Mouse (Mus musculus) limb, embryonic 11.5 days (tissue): ENCODE measurements at regions not wholly inside any gene's neighbourhood (a gene's known extent, or its start where the extent isn't known, plus 50 kb on each side); places are given as distances from the start of the nearest gene placed in this dataset.

ENCODE experiments used
- ATAC-seq: fragments of 200-750 bp; cut with Nextera tagmentation; 2 replicates; pipeline ENCODE4 v1.8.0; 2017; ENCODE audit warnings: low read depth; ENCODE audit not compliant: insufficient number of reproducible peaks, low FRiP score, low TSS enrichment
- DNase-seq: peaks from one replicate; pipeline ENCODE4 v3.0.0-alpha.2; 2015; ENCODE audit warnings: low spot score
- H3K27ac ChIP-seq: fragments of 300-500 bp; sonication (generic); replicated peaks from 2 replicates; pipeline ENCODE4 v1.5.1; 2014; ENCODE audit warnings: low read depth, mild to moderate bottlenecking, low read length
- H3K27me3 ChIP-seq: fragments of 300-500 bp; sonication (generic); 2 replicates; pipeline ENCODE4 v1.6.1; 2014; ENCODE audit warnings: mild to moderate bottlenecking, low read length, mixed read lengths; ENCODE audit not compliant: control insufficient read depth, insufficient read depth
- H3K36me3 ChIP-seq: fragments of 300-500 bp; sonication (generic); 2 replicates; pipeline ENCODE4 v1.6.1; 2014; ENCODE audit warnings: mild to moderate bottlenecking, low read length, moderate library complexity, mixed read lengths; ENCODE audit not compliant: control insufficient read depth, insufficient read depth
- H3K4me1 ChIP-seq: fragments of 300-500 bp; sonication (generic); 2 replicates; pipeline ENCODE4 v1.6.1; 2014; ENCODE audit warnings: low read length, mixed read lengths; ENCODE audit not compliant: control insufficient read depth, insufficient read depth
- H3K4me2 ChIP-seq: fragments of 300-500 bp; sonication (generic); 2 replicates; pipeline ENCODE4 v1.6.1; 2014; ENCODE audit warnings: low read depth, mild to moderate bottlenecking, moderate library complexity; ENCODE audit not compliant: severe bottlenecking
- H3K4me3 ChIP-seq: fragments of 300-500 bp; sonication (generic); 2 replicates; pipeline ENCODE4 v1.5.1; 2014; ENCODE audit warnings: low read depth, low read length
- H3K9ac ChIP-seq: fragments of 300-500 bp; sonication (generic); 2 replicates; pipeline ENCODE4 v1.6.1; 2014; ENCODE audit warnings: mild to moderate bottlenecking, low read length
- H3K9me3 ChIP-seq: fragments of 300-500 bp; sonication (generic); 2 replicates; pipeline ENCODE4 v1.6.1; 2016; ENCODE audit warnings: low read length; ENCODE audit not compliant: control insufficient read depth
- WGBS: fragments of 180-500 bp; shearing (Covaris S2); extraction: QIAGEN DNeasy Blood & Tissue Kit; methylation state at CpG from one replicate; pipeline ENCODE4 v1.1.7; 2014; 5-methylcytosine and 5-hydroxymethylcytosine counted together

DNA sequence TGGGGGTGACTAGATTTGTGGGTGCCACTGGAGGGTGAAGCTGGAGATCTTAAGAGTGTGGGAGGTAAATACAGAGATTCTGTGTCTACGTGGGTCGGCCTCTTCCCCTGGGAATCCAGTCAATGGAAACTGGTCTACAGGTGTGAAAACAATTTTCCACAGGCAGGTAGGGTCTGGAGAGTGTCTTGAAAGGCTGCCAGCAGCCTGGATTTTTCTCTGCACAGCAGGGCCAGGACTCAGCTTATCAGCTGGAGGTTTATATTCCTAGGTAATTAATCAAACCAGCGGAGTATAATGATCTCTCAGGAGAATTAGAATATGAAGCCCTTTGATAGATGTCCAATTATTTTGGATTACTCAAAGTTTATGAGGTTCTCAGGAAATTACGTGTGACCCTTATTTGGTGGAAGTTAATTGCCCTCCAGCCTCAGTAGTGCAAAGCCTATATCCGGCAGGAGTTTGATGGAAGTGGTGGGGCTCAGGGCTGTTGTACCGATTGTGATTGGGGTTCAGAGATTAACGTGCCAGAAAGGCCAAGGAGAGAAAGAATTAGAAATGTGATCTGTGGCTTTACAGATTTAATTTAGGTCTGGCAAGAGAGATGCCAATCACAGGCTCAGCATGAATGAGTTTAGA, 250.8 kb downstream of the Map2k6 start:
- Histone ChIP-seq H3K27ac (0 out of 2 replicates have a peak overlapping the region, but pooled peaks have one; percentile 42), H3K4me3 (no peak overlapping the region), H3K9me3 (no peaks in the 10 kb centered on the region), H3K27me3 (no peaks in the 10 kb centered on the region), H3K4me2 (no peak overlapping the region), H3K9ac (no peak overlapping the region), H3K4me1 (peaks cover 13% of the 10 kb centered on the region), H3K36me3 (no peaks in the 10 kb centered on the region)
- ATAC-seq (peak; percentile 89), DNase-seq (peak; percentile 55)
- 16% methylated on average over 7 of the region's 7 CpGs for WGBS

DNA sequence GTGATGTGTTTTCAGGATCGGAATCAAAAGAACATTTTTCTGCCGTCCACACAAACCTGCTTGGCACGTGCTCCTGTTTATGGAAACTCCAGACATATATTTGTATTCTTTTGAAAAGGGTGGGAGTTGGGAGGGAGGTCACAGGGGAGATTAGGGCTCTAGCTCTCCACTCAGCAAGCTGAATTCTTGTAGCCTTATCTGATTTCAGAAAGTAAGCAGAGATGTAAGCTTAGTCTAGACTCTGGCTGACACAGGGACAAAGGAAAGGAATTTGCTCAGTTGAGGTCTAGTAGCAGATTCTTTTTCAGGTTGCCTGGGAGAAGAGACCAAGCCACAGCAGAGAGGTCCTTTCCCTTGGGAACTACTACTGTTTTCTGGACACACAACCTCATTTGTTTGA, 253.1 kb downstream of the Map2k6 start:
- ATAC-seq (no peak), DNase-seq (no peak)
- Histone ChIP-seq H3K9me3 (no peaks in the 10 kb centered on the region), H3K27me3 (no peaks in the 10 kb centered on the region), H3K9ac (no peak overlapping the region), H3K36me3 (no peaks in the 10 kb centered on the region), H3K4me3 (no peak overlapping the region), H3K4me2 (no peak overlapping the region), H3K4me1 (peaks cover 13% of the 10 kb centered on the region), H3K27ac (no peak overlapping the region)
- WGBS = 70% methylated on average over 3 of the region's 3 CpGs

DNA sequence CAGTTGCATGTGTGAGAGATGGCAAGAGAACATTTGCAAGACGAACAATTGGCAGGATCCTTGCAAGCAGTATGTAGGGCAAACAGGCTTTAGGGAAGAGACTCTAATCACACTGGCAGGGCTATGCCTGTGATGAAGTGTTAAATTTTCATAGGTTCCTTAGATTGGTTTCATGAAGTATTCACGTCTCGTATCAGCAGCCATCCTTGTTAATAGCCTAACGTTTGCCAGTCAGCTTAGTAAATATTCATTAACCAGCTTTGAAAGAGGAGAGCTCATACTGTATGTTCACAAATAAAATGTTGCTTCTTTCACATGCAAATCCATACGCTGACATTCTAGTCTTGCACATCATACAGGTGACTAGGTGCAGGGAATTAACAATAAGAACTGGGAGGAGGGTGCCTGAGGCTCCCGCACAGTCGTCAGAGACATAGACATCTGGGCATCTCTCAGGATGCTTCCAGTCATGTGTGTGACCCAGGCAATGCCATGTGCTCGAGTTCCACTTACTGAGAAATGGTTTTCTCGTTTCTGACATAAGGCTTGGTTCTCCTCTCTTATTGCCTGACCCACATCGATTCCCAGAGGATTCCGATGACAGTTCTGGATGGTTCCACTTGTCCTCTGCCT, 257.7 kb downstream of the Map2k6 start:
- DNase-seq = no peak
- Histone ChIP-seq H3K36me3 (no peaks in the 10 kb centered on the region), H3K4me3 (no peak overlapping the region), H3K4me1 (peaks cover 7% of the 10 kb centered on the region; the same call in 1 of the 2 replicates), H3K27me3 (no peaks in the 10 kb centered on the region), H3K27ac (no peak overlapping the region), H3K9ac (no peak overlapping the region), H3K4me2 (no peak overlapping the region), H3K9me3 (no peaks in the 10 kb centered on the region)
- WGBS = 88% methylated on average over 11 of the region's 11 CpGs
- no peak for ATAC-seq

- H3K4me2 ChIP-seq = no peak overlapping the region
Observed at GRCm38 (mm10) chr11:110657854-110658253, 258.9 kb downstream of the Map2k6 start.

DNA sequence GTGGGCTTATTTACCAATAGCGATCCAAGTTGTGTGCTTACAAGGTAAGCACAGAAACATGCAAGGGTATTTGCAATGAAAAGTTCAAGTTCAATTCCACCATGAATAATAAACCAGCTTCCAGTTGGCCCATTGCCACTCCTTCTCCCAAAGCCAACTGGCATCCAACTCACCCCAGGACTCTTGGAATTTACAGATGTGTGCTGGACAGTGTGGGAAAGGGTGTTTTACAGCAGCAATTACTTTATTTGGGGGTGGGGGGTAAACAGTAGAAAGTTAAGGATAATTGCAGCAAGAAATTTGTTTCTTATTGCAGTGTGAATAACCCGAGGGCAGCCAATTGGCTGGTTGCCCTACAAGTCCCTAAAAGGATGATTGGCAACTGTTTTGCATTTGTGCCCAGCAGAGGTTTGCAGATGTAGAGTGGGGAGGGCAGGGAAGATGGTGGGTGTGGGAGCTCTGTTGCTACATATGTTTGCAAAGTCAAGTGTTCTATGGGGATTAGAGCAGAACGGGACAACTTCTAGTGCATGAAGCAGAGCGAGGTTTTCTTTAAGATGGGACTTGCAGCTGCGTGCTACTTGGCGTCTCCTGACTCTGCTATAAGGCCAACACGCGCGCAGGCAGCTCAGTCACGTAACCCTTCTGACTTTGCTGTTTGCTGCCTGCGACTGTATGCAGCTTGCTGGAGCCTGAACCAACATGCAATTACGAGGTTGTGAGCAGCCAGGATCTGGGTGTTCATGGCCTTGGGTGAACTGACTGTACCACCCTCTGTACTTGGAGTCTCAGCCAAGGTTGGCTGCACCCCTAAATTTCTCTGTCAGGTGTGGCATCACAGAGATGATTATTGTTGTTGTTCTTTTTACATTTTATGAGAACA, 271.9 kb downstream of the Map2k6 start:
- no peaks in the 10 kb centered on the region for H3K27me3 ChIP-seq
- no peaks in the 10 kb centered on the region for H3K36me3 ChIP-seq
- peaks cover 8% of the 10 kb centered on the region; the same call in 1 of the 2 replicates for H3K4me1 ChIP-seq
- ATAC-seq (no peak), DNase-seq (no peak)
- no peak overlapping the region for H3K9ac ChIP-seq
- WGBS = 72% methylated on average over 12 of the region's 12 CpGs
- H3K4me2 ChIP-seq = no peak overlapping the region
- H3K4me3 ChIP-seq = no peak overlapping the region
- H3K27ac ChIP-seq = 0 out of 2 replicates have a peak overlapping the region, but pooled peaks have one; percentile 3
- H3K9me3 ChIP-seq = no peaks in the 10 kb centered on the region

More at GRCm38 (mm10) chr11:110657854-110658253, 258.9 kb downstream of the Map2k6 start:
- H3K27ac ChIP-seq = no peak overlapping the region
- H3K4me1 ChIP-seq = no peaks in the 10 kb centered on the region
- no peaks in the 10 kb centered on the region for H3K9me3 ChIP-seq
- H3K4me3 ChIP-seq = no peak overlapping the region
- no peaks in the 10 kb centered on the region for H3K36me3 ChIP-seq
- no peak overlapping the region for H3K9ac ChIP-seq
- WGBS = 66% methylated on average over 8 of the region's 8 CpGs
- no peak for ATAC-seq
- no peak for DNase-seq
- H3K27me3 ChIP-seq = no peaks in the 10 kb centered on the region

- Histone ChIP-seq H3K9me3 (no peaks in the 10 kb centered on the region), H3K27me3 (no peaks in the 10 kb centered on the region), H3K4me3 (no peak overlapping the region), H3K9ac (no peak overlapping the region), H3K36me3 (no peaks in the 10 kb centered on the region), H3K4me2 (no peak overlapping the region), H3K27ac (no peak overlapping the region), H3K4me1 (no peaks in the 10 kb centered on the region; the same call in 1 of the 2 replicates)
- WGBS = 70% methylated on average over 1 of the region's 1 CpGs
- ATAC-seq (no peak), DNase-seq (no peak)
Observed at GRCm38 (mm10) chr11:110672941-110673340, 274.0 kb downstream of the Map2k6 start.

GRCm38 (mm10) chr11:110692824-110693223, 275.0 kb upstream of the Kcnj16 start:
- Histone ChIP-seq H3K4me1 (no peaks in the 10 kb centered on the region), H3K9me3 (no peaks in the 10 kb centered on the region), H3K9ac (no peak overlapping the region), H3K27me3 (no peaks in the 10 kb centered on the region), H3K27ac (no peak overlapping the region), H3K4me2 (no peak overlapping the region), H3K36me3 (no peaks in the 10 kb centered on the region), H3K4me3 (no peak overlapping the region)
- 88% methylated on average over 4 of the region's 4 CpGs for WGBS
- DNase-seq (no peak), ATAC-seq (no peak)

DNA sequence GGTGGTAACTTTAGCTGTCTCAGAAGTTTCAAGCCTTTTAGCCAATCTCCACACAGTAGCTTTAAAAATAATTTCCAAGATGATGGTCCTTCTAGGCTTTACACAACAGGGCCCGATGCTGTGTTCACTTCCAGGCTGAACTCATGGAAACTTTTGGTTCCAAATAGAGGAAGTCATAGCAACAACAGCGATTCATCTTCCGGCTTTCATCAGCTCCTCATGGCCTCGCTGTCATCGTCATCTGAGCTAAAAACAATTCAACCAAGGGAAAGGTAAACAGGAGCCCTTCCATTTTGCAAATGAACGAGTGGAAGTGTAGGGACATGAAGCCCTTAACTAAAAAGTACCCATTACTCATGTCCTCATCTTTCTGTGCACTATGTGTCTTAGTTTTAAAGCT, 270.8 kb upstream of the Kcnj16 start:
- no peak overlapping the region for H3K4me2 ChIP-seq
- no peaks in the 10 kb centered on the region for H3K36me3 ChIP-seq
- WGBS = 88% methylated on average over 6 of the region's 6 CpGs
- no peak overlapping the region for H3K4me3 ChIP-seq
- H3K4me1 ChIP-seq = no peaks in the 10 kb centered on the region
- H3K27ac ChIP-seq = no peak overlapping the region
- H3K27me3 ChIP-seq = no peaks in the 10 kb centered on the region
- no peak for ATAC-seq
- DNase-seq = no peak
- H3K9ac ChIP-seq = no peak overlapping the region
- no peaks in the 10 kb centered on the region for H3K9me3 ChIP-seq
